Mouse (Mus musculus): ENCODE measurements around the gene Stk32c.

Stk32c gene

GRCm38 (mm10) chr7:139197022-139197421 lies 16.1 kb downstream of the Stk32c start:
- no peak for DNase-seq

GRCm38 (mm10) chr7:139191619-139192018 lies 21.5 kb downstream of the Stk32c start:
- no peak for DNase-seq

GRCm38 (mm10) chr7:139190616-139191015 lies 22.5 kb downstream of the Stk32c start:
- DNase-seq = peak in 1 of 2 experiments; percentile 37

GRCm38 (mm10) chr7:139188634-139189207 lies 24.4 kb downstream of the Stk32c start:
- DNase-seq = no peak

GRCm38 (mm10) chr7:139187771-139188633 lies 25.1 kb downstream of the Stk32c start:
- DNase-seq = peak; percentile 81 to 83

- no peak for DNase-seq
These were observed 25.8 kb downstream of the Stk32c start for GRCm38 (mm10) chr7:139187277-139187676.

GRCm38 (mm10) chr7:139186436-139186835 lies 26.7 kb downstream of the Stk32c start:
- DNase-seq = no peak

- DNase-seq = no peak
These were observed 27.1 kb downstream of the Stk32c start for GRCm38 (mm10) chr7:139185971-139186370.

- DNase-seq = no peak
These were observed 28.3 kb downstream of the Stk32c start for GRCm38 (mm10) chr7:139184846-139185245.

- no peak for DNase-seq
These were observed 28.7 kb downstream of the Stk32c start for GRCm38 (mm10) chr7:139184396-139184795.

GRCm38 (mm10) chr7:139180058-139180457 lies 33.0 kb downstream of the Stk32c start:
- DNase-seq = no peak

- no peak for DNase-seq
These were observed 33.8 kb downstream of the Stk32c start for GRCm38 (mm10) chr7:139179299-139179698.

GRCm38 (mm10) chr7:139169143-139169542 lies 44.0 kb downstream of the Stk32c start:
- no peak for DNase-seq

GRCm38 (mm10) chr7:139164410-139164809 lies 48.7 kb downstream of the Stk32c start:
- DNase-seq = no peak

- DNase-seq = no peak
These were observed 54.2 kb downstream of the Stk32c start for GRCm38 (mm10) chr7:139158956-139159355.

- no peak for DNase-seq
These were observed 54.6 kb downstream of the Stk32c start for GRCm38 (mm10) chr7:139158549-139158948.

GRCm38 (mm10) chr7:139157541-139157940 lies 55.6 kb downstream of the Stk32c start:
- no peak for DNase-seq

GRCm38 (mm10) chr7:139156341-139157058 lies 56.6 kb downstream of the Stk32c start:
- DNase-seq = peak; percentile 39 to 64

GRCm38 (mm10) chr7:139152927-139153326 lies 60.2 kb downstream of the Stk32c start:
- DNase-seq = peak; percentile 39 to 54

- peak; percentile 53 to 75 for DNase-seq
These were observed 62.0 kb downstream of the Stk32c start for GRCm38 (mm10) chr7:139151116-139151515.

GRCm38 (mm10) chr7:139149373-139149772 lies 63.7 kb downstream of the Stk32c start:
- DNase-seq = no peak

GRCm38 (mm10) chr7:139147360-139147759 lies 65.7 kb downstream of the Stk32c start:
- DNase-seq = peak; percentile 16 to 49

- DNase-seq = no peak
These were observed 67.2 kb downstream of the Stk32c start for GRCm38 (mm10) chr7:139145891-139146290.

GRCm38 (mm10) chr7:139143785-139144184 lies 69.3 kb downstream of the Stk32c start:
- DNase-seq = no peak
